Mouse (Mus musculus) forebrain, postnatal 0 days (tissue): ENCODE measurements around the gene Tubd1. TPM values are rescaled to one million over a fixed set of nuclear protein-coding genes. Genes with fewer than 3 reads are reported as not detected.

Experiments
- ATAC-seq: fragments of 200-750 bp; cut with Nextera tagmentation; 2 replicates; pipeline ENCODE4 v1.8.0; 2017; ENCODE audit warnings: mild to moderate bottlenecking, moderate library complexity
- DNase-seq: peaks from one replicate; pipeline ENCODE4 v3.0.0-alpha.2; 2015
- H3K27ac ChIP-seq: fragments of 300-500 bp; sonication (generic); 2 replicates; pipeline ENCODE4 v1.5.1; 2014; ENCODE audit warnings: low read depth, mild to moderate bottlenecking, antibody characterized with exemption, low read length, moderate library complexity, mixed read lengths
- H3K27me3 ChIP-seq: fragments of 300-500 bp; sonication (generic); 2 replicates; pipeline ENCODE4 v1.6.1; 2014; ENCODE audit warnings: mild to moderate bottlenecking, low read length, mixed read lengths; ENCODE audit not compliant: insufficient read depth
- H3K36me3 ChIP-seq: fragments of 300-500 bp; sonication (generic); 2 replicates; pipeline ENCODE4 v1.6.1; 2014; ENCODE audit warnings: mild to moderate bottlenecking, moderate library complexity; ENCODE audit not compliant: insufficient read depth
- H3K4me1 ChIP-seq: fragments of 300-500 bp; sonication (generic); 2 replicates; pipeline ENCODE4 v1.6.1; 2014; ENCODE audit warnings: antibody characterized with exemption; ENCODE audit not compliant: insufficient read depth
- H3K4me2 ChIP-seq: fragments of 300-500 bp; sonication (generic); 2 replicates; pipeline ENCODE4 v1.6.1; 2014; ENCODE audit warnings: low read depth, mild to moderate bottlenecking, moderate library complexity
- H3K4me3 ChIP-seq: fragments of 300-500 bp; sonication (generic); 2 replicates; pipeline ENCODE4 v1.5.1; 2014; ENCODE audit warnings: low read depth, low read length, mixed read lengths
- H3K9ac ChIP-seq: fragments of 300-500 bp; sonication (generic); 2 replicates; pipeline ENCODE4 v1.6.1; 2014; ENCODE audit warnings: mild to moderate bottlenecking
- H3K9me3 ChIP-seq: fragments of 300-500 bp; sonication (generic); 2 replicates; pipeline ENCODE4 v1.6.1; 2016; ENCODE audit warnings: low read length
- CTCF ChIP-seq: sonication (generic); IDR thresholded peaks from 2 replicates; pipeline ENCODE4 v1.5.1; 2016; ENCODE audit warnings: antibody characterized with exemption, control low read depth, low read depth
- WGBS: fragments of 180-500 bp; shearing (Covaris S2); extraction: QIAGEN DNeasy Blood & Tissue Kit; methylation state at CpG from one replicate; pipeline ENCODE4 v1.1.7; 2014; 5-methylcytosine and 5-hydroxymethylcytosine counted together
- polyA plus RNA-seq: library from polyadenylated mRNA; unstranded; fragments of >200 nt; fragmentation: Nextera tagmentation; extraction: Ambion mirVana; gene quantifications from 2 replicates; pipeline ENCODE4 v1.2.1, GENCODE M21; 2015
- total RNA-seq: library from RNA; depleted of rRNA; stranded (reverse); fragments of >200 nt; gene quantifications from 2 replicates; pipeline ENCODE4 v1.2.3, GENCODE M21; 2014

Tubd1 gene
- total and polyA plus RNA-seq, 2 experiments from 2014 or later, result 3.1 to 8.0 TPM

DNA sequence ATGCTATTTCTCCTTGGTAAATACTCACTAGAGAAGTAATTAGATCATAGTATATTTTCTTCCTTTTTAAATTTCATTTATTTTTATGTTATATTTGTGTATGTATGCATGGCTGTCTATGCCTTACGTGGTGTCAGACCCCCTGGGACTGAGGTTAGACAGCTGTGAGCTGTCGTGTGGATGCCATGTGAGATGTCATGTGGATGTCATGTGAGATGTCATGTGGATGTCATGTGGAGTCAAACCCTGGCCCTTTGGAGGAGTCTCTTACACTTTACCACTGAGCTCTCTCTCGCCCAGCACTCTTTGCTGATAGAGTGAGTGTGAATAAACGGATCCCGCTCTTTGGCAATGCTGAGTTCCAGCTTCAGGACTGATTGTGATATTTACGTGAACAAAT lies 8.7 kb downstream of the Tubd1 start:
- DNase-seq (no peak), ATAC-seq (no peak)
- no peak for TF ChIP-seq CTCF
- no peaks in the 10 kb centered on the region for H3K4me1 ChIP-seq
- H3K9ac ChIP-seq, result no peak overlapping the region
- no peaks in the 10 kb centered on the region for H3K9me3 ChIP-seq
- no peak overlapping the region for H3K4me3 ChIP-seq
- H3K4me2 ChIP-seq, result no peak overlapping the region
- H3K27ac ChIP-seq, result no peak overlapping the region
- H3K36me3 ChIP-seq, result peaks cover 7% of the 10 kb centered on the region
- WGBS, result 92% methylated on average over 6 of the region's 6 CpGs
- no peaks in the 10 kb centered on the region for H3K27me3 ChIP-seq

- TF ChIP-seq CTCF, result no peak
- Histone ChIP-seq H3K27me3 (no peaks in the 10 kb centered on the region), H3K27ac (no peak overlapping the region), H3K4me3 (no peak overlapping the region), H3K36me3 (peaks cover 7% of the 10 kb centered on the region), H3K9me3 (no peaks in the 10 kb centered on the region), H3K4me1 (no peaks in the 10 kb centered on the region), H3K4me2 (no peak overlapping the region), H3K9ac (no peak overlapping the region)
- ATAC-seq, result no peak
- WGBS, result 86% methylated on average over 4 of the region's 4 CpGs
- no peak for DNase-seq
Measured at GRCm38 (mm10) chr11:86558258-86558657, 13.5 kb downstream of the Tubd1 start.

DNA sequence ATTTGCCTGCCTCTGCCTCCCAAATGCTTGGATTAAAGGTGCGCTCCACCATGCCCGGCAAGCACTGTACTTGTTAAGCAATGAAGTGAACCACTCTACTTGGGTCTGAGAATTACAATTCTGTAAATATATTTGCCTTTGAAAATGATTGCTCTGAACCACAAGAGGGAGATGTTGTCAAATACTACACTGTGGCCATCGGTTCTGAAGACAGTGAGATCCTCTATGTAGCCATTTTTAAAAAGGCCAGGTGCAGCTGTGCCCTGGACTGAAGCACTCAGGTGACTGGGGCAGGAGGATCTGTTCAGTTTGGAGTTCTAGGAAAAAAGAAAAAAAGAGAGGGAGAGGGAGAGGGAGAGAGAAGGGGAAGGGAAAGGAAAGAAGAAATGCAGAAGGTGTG lies 23.6 kb downstream of the Tubd1 start:
- no peak overlapping the region for H3K27ac ChIP-seq
- ATAC-seq (peak; percentile 25; the same call in 1 of the 2 replicates), DNase-seq (peak; percentile 41)
- TF ChIP-seq CTCF, result peak; percentile 74
- no peaks in the 10 kb centered on the region for H3K27me3 ChIP-seq
- no peaks in the 10 kb centered on the region for H3K4me1 ChIP-seq
- H3K9me3 ChIP-seq, result no peaks in the 10 kb centered on the region
- 68% methylated on average over 3 of the region's 3 CpGs for WGBS
- H3K4me2 ChIP-seq, result no peak overlapping the region
- H3K36me3 ChIP-seq, result no peaks in the 10 kb centered on the region
- no peak overlapping the region for H3K4me3 ChIP-seq
- no peak overlapping the region for H3K9ac ChIP-seq

DNA sequence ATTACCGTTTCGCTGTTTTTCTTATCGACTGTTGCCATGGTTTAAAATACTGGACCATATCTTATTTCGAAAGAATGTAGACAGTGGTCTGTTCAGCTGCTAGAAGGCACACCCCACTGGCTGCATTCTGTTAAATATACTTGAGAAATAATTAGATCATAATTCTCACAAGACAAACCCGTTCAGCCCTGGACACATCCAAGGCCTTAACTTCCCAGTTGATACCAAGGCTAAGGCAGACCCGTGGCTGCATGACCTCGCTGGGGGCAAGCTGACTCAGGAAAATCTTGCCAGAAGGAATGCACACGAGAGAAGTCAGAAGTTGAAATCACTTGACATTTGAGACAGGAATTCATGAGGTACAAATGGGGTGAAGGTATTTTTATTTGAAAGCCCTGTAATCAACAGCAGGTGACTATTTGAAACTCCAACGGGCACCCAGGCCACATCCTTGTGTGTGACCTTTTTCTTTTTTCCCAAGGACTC lies 25.5 kb downstream of the Tubd1 start:
- WGBS, result 77% methylated on average over 9 of the region's 9 CpGs
- no peak for TF ChIP-seq CTCF
- Histone ChIP-seq H3K36me3 (no peaks in the 10 kb centered on the region), H3K4me1 (no peaks in the 10 kb centered on the region), H3K9ac (no peak overlapping the region), H3K4me3 (no peak overlapping the region), H3K27me3 (no peaks in the 10 kb centered on the region), H3K9me3 (no peaks in the 10 kb centered on the region), H3K4me2 (no peak overlapping the region), H3K27ac (no peak overlapping the region)
- ATAC-seq (no peak), DNase-seq (no peak)

- H3K9me3 ChIP-seq, result no peaks in the 10 kb centered on the region
- 46% methylated on average over 15 of the region's 15 CpGs for WGBS
- ATAC-seq, result no peak
- no peak for DNase-seq
- H3K4me3 ChIP-seq, result no peak overlapping the region
- H3K36me3 ChIP-seq, result no peaks in the 10 kb centered on the region
- no peak overlapping the region for H3K27ac ChIP-seq
- no peak for TF ChIP-seq CTCF
- no peak overlapping the region for H3K9ac ChIP-seq
- H3K4me2 ChIP-seq, result no peak overlapping the region
- H3K27me3 ChIP-seq, result no peaks in the 10 kb centered on the region
- H3K4me1 ChIP-seq, result no peaks in the 10 kb centered on the region
Measured at GRCm38 (mm10) chr11:86571047-86571855, 26.5 kb downstream of the Tubd1 start.

DNA sequence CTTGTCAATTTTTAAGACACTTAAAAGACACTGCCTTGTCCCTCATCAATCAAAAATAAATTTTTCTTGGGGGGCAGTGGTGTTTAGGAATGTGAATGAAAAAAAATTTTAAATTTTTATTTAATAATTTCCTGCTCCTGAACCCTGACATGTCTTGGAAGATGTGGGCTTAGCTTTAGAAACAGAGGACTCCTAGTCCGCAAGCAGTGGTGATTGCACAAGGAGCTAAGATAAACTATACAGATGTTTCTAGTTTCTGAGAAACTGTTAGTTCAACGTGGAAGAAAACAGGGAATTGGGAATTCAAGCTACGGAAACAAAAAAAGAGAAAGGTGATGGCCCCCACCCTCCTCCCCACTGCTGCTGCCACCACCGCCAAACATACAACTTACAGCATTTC lies 27.1 kb downstream of the Tubd1 start:
- no peaks in the 10 kb centered on the region for H3K9me3 ChIP-seq
- H3K4me3 ChIP-seq, result no peak overlapping the region
- 85% methylated on average over 4 of the region's 4 CpGs for WGBS
- ATAC-seq (no peak), DNase-seq (no peak)
- no peak overlapping the region for H3K27ac ChIP-seq
- no peaks in the 10 kb centered on the region for H3K27me3 ChIP-seq
- no peaks in the 10 kb centered on the region for H3K4me1 ChIP-seq
- no peak overlapping the region for H3K9ac ChIP-seq
- H3K4me2 ChIP-seq, result no peak overlapping the region
- no peaks in the 10 kb centered on the region for H3K36me3 ChIP-seq
- TF ChIP-seq CTCF, result no peak

DNA sequence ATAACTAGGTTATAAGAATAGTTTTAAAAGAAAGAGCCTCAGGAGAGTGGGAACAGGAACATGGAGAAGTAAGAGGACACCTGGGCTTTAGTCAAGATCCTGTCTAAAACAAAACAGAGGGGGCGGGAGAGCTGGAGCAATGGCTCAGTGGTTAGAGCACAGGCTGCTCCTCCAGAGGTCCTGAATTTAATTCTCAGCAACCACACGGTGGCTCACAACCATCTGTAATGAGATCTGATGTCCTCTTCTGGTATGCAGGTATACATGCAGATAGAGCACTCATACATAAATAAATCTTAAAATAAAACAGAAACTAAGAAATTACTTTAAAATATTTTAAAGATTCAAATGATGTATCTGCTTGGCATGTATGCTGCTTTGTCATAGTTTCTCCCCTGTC lies 27.8 kb downstream of the Tubd1 start:
- H3K4me1 ChIP-seq, result no peaks in the 10 kb centered on the region
- H3K27me3 ChIP-seq, result no peaks in the 10 kb centered on the region
- H3K36me3 ChIP-seq, result no peaks in the 10 kb centered on the region
- H3K9ac ChIP-seq, result no peak overlapping the region
- no peak overlapping the region for H3K4me2 ChIP-seq
- TF ChIP-seq CTCF, result no peak
- DNase-seq (no peak), ATAC-seq (no peak)
- 69% methylated on average over 2 of the region's 2 CpGs for WGBS
- H3K27ac ChIP-seq, result no peak overlapping the region
- no peaks in the 10 kb centered on the region for H3K9me3 ChIP-seq
- no peak overlapping the region for H3K4me3 ChIP-seq
